Mouse (Mus musculus) cerebellum, postnatal 36 days (tissue): ENCODE measurements around the gene Psme2.

ENCODE experiments used
- DNase-seq, 2 experiments: peaks; one replicate each; pipeline ENCODE4 v3.0.0; 2021 to 2022; ENCODE audit warnings: mixed read lengths in 2 of 2

Gene Psme2

GRCm38 (mm10) chr14:55563249-55563648 lies 27.7 kb downstream of the Psme2 start:
- DNase-seq, result no peak

GRCm38 (mm10) chr14:55561860-55562259 lies 29.1 kb downstream of the Psme2 start:
- no peak for DNase-seq

GRCm38 (mm10) chr14:55560202-55561073 lies 30.5 kb downstream of the Psme2 start, which contains the start of gene A730061H03Rik:
TSS of gene A730061H03Rik (minus strand) at chr14:55560406.
- DNase-seq, result peak; percentile 98

GRCm38 (mm10) chr14:55559799-55560201 lies 31.1 kb downstream of the Psme2 start, which contains the start of gene Dcaf11:
TSS of gene Dcaf11 (plus strand) at chr14:55560006.
- peak; percentile 90 to 91 for DNase-seq

GRCm38 (mm10) chr14:55558740-55559448 lies 32.0 kb downstream of the Psme2 start:
- no peak for DNase-seq

- DNase-seq, result no peak
Measured at GRCm38 (mm10) chr14:55557587-55557986, 33.3 kb downstream of the Psme2 start.

- peak; percentile 77 to 78 for DNase-seq
Measured at GRCm38 (mm10) chr14:55557003-55557402, 33.9 kb downstream of the Psme2 start.

GRCm38 (mm10) chr14:55555788-55556187 lies 35.1 kb downstream of the Psme2 start:
- no peak for DNase-seq

GRCm38 (mm10) chr14:55554635-55555034 lies 36.3 kb downstream of the Psme2 start:
- DNase-seq, result no peak

- DNase-seq, result no peak
Measured at GRCm38 (mm10) chr14:55551794-55552193, 39.1 kb downstream of the Psme2 start.

GRCm38 (mm10) chr14:55551347-55551746 lies 39.6 kb downstream of the Psme2 start:
- no peak for DNase-seq

- peak; percentile 47 to 55 for DNase-seq
Measured at GRCm38 (mm10) chr14:55550191-55550590, 40.7 kb downstream of the Psme2 start.

GRCm38 (mm10) chr14:55544334-55544733 lies 46.6 kb downstream of the Psme2 start:
- peak; percentile 44 to 49 for DNase-seq

GRCm38 (mm10) chr14:55542268-55542667 lies 48.6 kb downstream of the Psme2 start:
- DNase-seq, result no peak

- DNase-seq, result peak; percentile 80 to 82
Measured at GRCm38 (mm10) chr14:55540787-55541321, 50.1 kb downstream of the Psme2 start.

GRCm38 (mm10) chr14:55540067-55540786 lies 50.7 kb downstream of the Psme2 start, which contains the start of gene Pck2:
TSS of gene Pck2 (plus strand) at chr14:55540266.
- DNase-seq, result peak; percentile 86 to 87
